Mouse (Mus musculus) cortical plate, adult 2 months (tissue): ENCODE data around the gene Sgms1. TPM values are rescaled to one million over a fixed set of nuclear protein-coding genes. Genes with fewer than 3 reads are reported as not detected.

Experiments used
- H3K27ac ChIP-seq: fragments of 200-500 bp; 2 replicates; pipeline ENCODE4 v1.5.1; 2012; ENCODE audit warnings: low read length, control low read depth, inconsistent platforms; ENCODE audit not compliant: insufficient read depth
- H3K4me1 ChIP-seq: fragments of 200-500 bp; 2 replicates; pipeline ENCODE4 v1.6.1; 2011; ENCODE audit warnings: low read length; ENCODE audit not compliant: control insufficient read depth, insufficient read depth
- H3K4me3 ChIP-seq: fragments of 200-500 bp; 2 replicates; pipeline ENCODE4 v1.5.1; 2011; ENCODE audit warnings: mild to moderate bottlenecking, low read length, control low read depth; ENCODE audit not compliant: insufficient read depth
- CTCF ChIP-seq: fragments of 200-500 bp; IDR thresholded peaks from 2 replicates; pipeline ENCODE4 v1.5.1; 2011; ENCODE audit warnings: mild to moderate bottlenecking, control low read depth, low read length; ENCODE audit not compliant: insufficient read depth; ENCODE audit errors: extremely low read depth
- POLR2A ChIP-seq: fragments of 200-500 bp; IDR thresholded peaks from 2 replicates; pipeline ENCODE4 v1.6.1; 2011; ENCODE audit warnings: mild to moderate bottlenecking, low read length, control low read depth; ENCODE audit not compliant: insufficient read depth; ENCODE audit errors: extremely low read depth
- polyA plus RNA-seq: library from polyadenylated mRNA; depleted of rRNA; stranded (reverse); fragments of >200 nt; gene quantifications from 2 replicates; pipeline ENCODE4 v1.2.3, GENCODE M21; 2012

Sgms1 gene
- polyA plus RNA-seq, 1 experiment, result 34.3 TPM

DNA sequence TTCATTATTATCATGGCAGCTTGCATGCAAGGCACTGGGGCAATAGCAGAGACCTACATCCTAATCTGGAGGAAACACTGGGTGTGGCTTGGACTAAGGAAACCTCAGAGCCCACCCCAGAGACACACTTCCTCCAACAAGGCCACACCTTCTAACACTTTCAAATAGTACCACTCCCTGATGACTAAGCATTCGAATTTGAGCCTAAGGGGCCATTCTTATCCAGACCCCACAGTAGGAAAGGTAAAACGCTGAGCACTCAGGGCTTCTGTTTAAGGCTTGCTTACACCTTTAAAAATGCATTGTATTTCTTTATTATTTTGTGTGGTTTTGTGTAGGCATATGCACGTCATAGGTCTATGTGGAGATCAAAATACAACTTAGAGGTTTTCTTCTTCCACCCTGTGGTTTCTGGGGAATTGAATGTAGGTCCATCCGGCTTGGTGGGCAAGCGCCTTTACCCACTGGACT is 217.0 kb downstream of the Sgms1 start:
- Histone ChIP-seq H3K4me3 (no peak overlapping the region), H3K27ac (0 out of 2 replicates have a peak overlapping the region, but pooled peaks have one; percentile 38), H3K4me1 (peaks cover 5% of the 10 kb centered on the region; the same call in 1 of the 2 replicates)
- TF ChIP-seq POLR2A, result no peak
- TF ChIP-seq CTCF, result no peak

DNA sequence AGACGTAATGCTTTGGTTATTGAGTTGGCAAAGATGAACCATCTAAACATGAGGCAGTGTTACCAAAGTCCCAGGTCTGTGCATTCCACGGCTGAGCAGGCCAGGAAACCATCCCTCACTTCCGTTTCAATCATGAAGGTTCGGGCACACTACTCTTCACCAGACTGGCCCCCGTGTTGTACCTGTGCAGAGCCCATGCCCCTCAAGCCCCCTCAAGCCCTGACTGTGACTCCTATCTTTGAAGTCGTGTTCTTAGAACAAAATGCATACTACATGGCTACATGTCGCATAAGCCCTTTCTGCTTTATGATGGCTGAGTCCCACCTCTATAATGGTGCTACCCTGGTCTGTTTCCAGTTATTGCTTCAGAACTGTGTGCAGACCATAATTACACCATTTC is 217.5 kb downstream of the Sgms1 start:
- 0 out of 2 replicates have a peak overlapping the region, but pooled peaks have one; percentile 38 for H3K27ac ChIP-seq
- no peak for TF ChIP-seq POLR2A
- no peak overlapping the region for H3K4me3 ChIP-seq
- peaks cover 4% of the 10 kb centered on the region; the same call in 1 of the 2 replicates for H3K4me1 ChIP-seq

DNA sequence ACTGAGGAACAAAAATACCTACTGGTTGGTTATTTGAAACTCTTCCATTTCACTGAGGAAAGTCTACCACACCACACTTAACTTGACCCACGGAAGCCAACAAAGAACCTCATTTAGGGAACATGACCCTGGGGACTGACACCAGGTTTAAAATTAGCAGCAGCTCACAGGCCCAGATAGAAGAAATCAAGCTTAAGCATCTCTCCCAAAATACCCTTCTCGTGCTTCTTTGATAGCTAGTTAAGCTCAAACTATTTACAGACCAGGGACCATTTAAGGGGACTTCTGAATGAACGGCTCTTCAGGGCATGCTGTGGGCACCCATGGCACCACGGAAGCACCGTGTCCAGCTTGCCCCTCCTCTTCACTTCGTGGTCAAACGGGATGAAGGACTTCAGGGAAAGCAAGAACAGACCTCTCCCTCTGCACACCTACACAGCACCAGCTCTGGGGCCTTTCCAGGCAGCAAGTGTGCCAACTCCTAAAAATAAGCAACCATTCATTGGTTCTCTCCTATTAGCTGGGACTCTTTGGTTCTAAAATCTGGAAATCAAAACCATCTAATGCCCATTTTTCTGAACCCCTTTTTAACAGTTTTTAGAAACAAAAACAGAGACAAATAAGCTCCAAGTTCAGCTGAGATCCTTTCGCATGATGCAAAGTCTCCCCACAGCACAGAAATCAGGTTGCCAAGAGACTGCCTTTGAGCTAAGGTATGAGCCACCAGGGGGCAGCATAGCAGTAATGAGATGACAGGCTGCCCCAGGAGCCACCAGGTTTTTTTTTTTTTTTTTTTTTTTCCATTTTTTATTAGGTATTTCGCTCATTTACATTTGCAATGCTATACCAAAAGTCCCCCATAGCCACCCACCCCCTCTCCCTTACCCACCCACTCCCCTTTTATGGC is 219.6 kb downstream of the Sgms1 start:
- peaks cover 1% of the 10 kb centered on the region; the same call in 1 of the 2 replicates for H3K4me1 ChIP-seq
- H3K27ac ChIP-seq, result no peak overlapping the region
- H3K4me3 ChIP-seq, result no peak overlapping the region
- no peak for TF ChIP-seq POLR2A
- peak; percentile 54 for TF ChIP-seq CTCF

DNA sequence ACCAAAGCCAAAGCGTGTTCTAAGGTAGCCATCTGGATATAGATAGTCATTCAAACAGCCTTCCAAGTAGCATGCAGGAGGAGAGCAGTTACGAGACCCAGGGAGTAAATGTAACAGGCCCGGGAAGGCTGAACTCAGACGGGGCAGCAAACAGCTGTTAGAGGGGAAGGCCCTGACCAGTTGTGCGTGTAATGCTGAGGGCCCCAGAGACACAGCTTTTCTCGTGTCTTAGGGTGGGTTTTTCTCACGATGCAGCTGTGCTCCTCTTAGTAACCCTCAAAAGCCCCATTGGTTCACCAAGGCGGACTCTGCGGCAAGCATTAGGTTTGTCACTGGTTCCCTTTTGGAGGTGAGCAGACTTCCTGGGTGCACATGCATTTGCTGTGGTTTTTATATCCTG is 221.5 kb downstream of the Sgms1 start:
- H3K27ac ChIP-seq, result peak overlapping the region; percentile 19; the same call in 1 of the 2 replicates
- H3K4me1 ChIP-seq, result peaks cover 1% of the 10 kb centered on the region; the same call in 1 of the 2 replicates
- no peak overlapping the region for H3K4me3 ChIP-seq
- no peak for TF ChIP-seq POLR2A
- no peak for TF ChIP-seq CTCF

DNA sequence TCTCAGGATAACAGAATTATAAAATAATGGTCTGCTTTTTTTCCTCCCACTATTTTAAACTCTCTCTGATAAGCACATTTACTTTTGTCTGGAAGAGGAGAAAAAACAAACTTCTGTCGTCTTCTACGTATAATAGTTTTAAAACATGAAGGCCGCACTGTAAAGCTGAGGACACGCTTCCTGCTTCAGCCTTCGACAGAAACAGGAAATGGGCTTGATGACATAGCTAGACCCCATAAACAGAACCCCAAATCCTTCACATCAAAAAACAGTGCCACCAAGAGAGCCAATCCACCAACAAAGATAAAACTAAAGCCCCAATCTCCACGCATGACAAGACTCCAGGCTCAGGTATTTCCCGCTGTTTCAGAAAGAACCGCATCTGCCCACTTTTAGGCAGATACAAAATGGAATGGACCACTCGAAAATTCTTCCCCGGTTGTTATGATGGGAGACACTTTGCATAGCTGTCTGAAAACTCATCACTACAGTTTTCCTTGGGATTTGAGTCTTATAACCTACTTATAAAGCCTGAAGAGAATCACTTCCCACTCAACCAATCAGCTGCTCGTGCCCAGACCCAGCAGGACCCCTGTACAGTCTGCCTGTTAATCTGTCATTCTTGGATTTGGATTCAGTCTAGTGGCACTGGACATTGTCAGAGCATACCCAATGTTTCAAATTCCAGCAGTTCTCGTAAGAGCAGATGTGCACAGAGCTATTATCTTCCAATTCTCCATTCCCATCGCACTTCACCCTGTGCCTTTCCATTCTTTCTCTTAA is 222.5 kb downstream of the Sgms1 start:
- Histone ChIP-seq H3K4me3 (no peak overlapping the region), H3K4me1 (peaks cover 1% of the 10 kb centered on the region; the same call in 1 of the 2 replicates), H3K27ac (0 out of 2 replicates have a peak overlapping the region, but pooled peaks have one; percentile 35)
- TF ChIP-seq POLR2A, result no peak

DNA sequence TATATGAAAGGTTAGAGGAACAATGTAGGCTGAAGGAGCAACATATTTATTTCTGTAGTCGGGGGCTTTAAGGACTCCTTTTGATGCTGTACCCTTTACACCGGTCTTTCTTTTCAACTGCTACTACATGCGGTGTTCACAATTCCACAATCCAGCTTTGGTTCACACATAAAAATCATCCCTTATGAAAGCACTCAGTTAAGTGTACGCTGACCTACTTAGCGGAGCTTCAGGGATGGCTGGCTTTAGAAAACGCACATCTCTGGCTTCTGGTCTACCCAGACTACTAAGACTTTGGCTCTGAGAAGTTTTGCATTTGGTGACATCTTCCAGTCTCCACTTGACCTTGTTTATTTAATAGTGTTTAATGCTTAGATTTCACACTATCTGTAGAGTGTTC is 223.8 kb downstream of the Sgms1 start:
- H3K27ac ChIP-seq, result no peak overlapping the region
- TF ChIP-seq CTCF, result no peak
- no peak for TF ChIP-seq POLR2A
- peaks cover 1% of the 10 kb centered on the region; the same call in 1 of the 2 replicates for H3K4me1 ChIP-seq
- no peak overlapping the region for H3K4me3 ChIP-seq

DNA sequence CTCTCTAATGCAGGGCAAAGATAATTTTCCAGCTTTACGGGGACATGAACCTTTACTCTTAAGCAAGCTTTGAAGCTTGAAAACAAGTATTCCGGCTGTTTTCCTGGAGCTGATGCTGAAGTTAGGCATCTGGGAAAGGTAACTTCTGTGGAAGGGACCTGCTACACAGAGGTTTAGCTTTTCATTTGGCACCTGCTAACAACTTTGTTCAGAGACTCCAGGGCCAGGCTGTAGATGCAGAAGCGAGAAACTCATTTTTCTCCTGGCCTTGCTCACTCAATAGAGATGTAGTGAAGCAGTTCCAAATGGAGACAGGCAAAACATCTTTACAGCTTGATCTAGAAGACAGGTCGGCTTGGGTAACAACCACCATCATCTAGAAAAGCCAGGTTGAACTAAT is 225.4 kb downstream of the Sgms1 start:
- TF ChIP-seq CTCF (no peak), POLR2A (no peak)
- Histone ChIP-seq H3K4me1 (no peaks in the 10 kb centered on the region; the same call in 1 of the 2 replicates), H3K4me3 (no peak overlapping the region), H3K27ac (no peak overlapping the region)

DNA sequence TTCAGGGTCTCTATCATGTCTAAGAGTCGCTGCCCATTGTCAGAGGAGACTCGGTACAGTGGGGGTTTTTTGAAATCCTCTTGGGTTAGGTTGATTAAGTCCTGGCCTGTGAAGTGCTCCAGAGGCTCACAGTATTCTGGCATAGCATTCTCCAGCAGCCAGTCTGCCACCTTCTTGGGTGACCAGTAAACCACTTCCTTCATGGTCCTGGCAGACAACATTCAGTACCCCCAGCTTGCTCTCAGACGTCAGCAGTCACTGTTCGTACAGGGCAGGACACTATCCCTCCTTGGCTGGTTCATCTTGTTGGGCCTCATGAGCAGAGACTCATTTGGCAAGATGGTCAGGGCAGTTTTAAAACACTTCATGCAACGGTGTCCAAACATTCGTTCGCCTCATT is 229.6 kb downstream of the Sgms1 start:
- Histone ChIP-seq H3K4me1 (peaks cover 1% of the 10 kb centered on the region; the same call in 1 of the 2 replicates), H3K27ac (no peak overlapping the region), H3K4me3 (no peak overlapping the region)
- TF ChIP-seq POLR2A (no peak), CTCF (no peak)

DNA sequence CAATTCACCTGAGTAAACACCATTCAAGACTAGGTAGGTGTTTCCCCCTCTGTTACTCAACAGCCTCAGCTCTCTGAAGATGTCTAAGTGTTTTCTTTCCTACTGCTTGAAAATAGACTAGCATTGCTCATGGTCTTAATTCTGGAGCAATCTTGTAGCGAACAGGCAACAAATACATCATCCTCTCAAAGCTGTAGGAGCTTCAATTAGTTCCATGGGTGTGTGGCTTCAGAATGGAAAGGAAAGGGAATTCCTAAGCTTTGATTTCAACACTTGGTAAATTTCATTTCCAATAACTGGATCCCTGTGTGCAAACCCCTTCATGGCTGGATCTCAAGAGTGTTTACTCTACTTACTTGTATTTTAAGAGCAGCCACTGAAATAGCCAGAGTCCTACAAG is 230.3 kb downstream of the Sgms1 start:
- peaks cover 1% of the 10 kb centered on the region; the same call in 1 of the 2 replicates for H3K4me1 ChIP-seq
- H3K4me3 ChIP-seq, result no peak overlapping the region
- TF ChIP-seq POLR2A (no peak), CTCF (no peak)
- H3K27ac ChIP-seq, result no peak overlapping the region

DNA sequence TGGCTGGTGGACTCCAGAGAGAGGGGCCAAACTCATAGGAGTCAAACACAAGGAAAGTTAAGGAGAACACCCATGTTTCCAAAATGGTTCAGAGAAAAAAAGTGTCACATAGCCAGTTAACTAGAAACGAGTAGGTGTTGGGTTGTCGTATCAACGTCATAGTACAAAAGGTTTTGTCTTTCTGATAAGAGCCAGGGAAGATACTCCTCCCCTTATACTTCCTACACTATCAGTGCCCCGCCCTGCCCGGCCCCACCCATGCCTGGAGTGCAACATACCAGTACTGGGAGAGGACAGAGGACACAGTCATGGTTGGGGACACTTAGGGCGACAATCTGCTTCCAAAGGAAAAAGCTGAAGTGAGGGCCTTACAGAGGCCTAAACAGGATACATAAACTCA is 232.5 kb downstream of the Sgms1 start:
- Histone ChIP-seq H3K4me1 (peaks cover 4% of the 10 kb centered on the region), H3K27ac (no peak overlapping the region), H3K4me3 (no peak overlapping the region)
- TF ChIP-seq POLR2A (no peak), CTCF (no peak)
